Mouse (Mus musculus) kidney, embryonic 15.5 days (tissue): ENCODE measurements around the gene Dusp10. TPM values are rescaled to one million over a fixed set of nuclear protein-coding genes. Genes with fewer than 3 reads are reported as not detected.

ENCODE experiments used
- ATAC-seq: fragments of 200-750 bp; cut with Nextera tagmentation; replicated peaks from 2 replicates; pipeline ENCODE4 v1.8.0; 2017; ENCODE audit warnings: moderate TSS enrichment; ENCODE audit not compliant: low FRiP score
- H3K27ac ChIP-seq: fragments of 300-500 bp; sonication (generic); 2 replicates; pipeline ENCODE4 v1.5.1; 2015; ENCODE audit warnings: mild to moderate bottlenecking, inconsistent platforms
- H3K27me3 ChIP-seq: fragments of 300-500 bp; sonication (generic); 2 replicates; pipeline ENCODE4 v1.6.1; 2015; ENCODE audit warnings: inconsistent platforms
- H3K36me3 ChIP-seq: fragments of 300-500 bp; sonication (generic); 2 replicates; pipeline ENCODE4 v1.6.1; 2015; ENCODE audit warnings: inconsistent platforms
- H3K4me1 ChIP-seq: fragments of 300-500 bp; sonication (generic); 2 replicates; pipeline ENCODE4 v1.6.1; 2015; ENCODE audit warnings: inconsistent platforms
- H3K4me2 ChIP-seq: fragments of 300-500 bp; sonication (generic); 2 replicates; pipeline ENCODE4 v1.6.1; 2015; ENCODE audit warnings: moderate library complexity, mild to moderate bottlenecking, inconsistent platforms
- H3K4me3 ChIP-seq: fragments of 300-500 bp; sonication (generic); replicated peaks from 2 replicates; pipeline ENCODE4 v1.5.1; 2015; ENCODE audit warnings: mild to moderate bottlenecking, inconsistent platforms
- H3K9ac ChIP-seq: fragments of 300-500 bp; sonication (generic); 2 replicates; pipeline ENCODE4 v1.6.1; 2015; ENCODE audit warnings: mild to moderate bottlenecking, inconsistent platforms
- H3K9me3 ChIP-seq: fragments of 300-500 bp; sonication (generic); replicated peaks from 2 replicates; pipeline ENCODE4 v1.6.1; 2016; ENCODE audit warnings: inconsistent platforms
- WGBS: fragments of 180-500 bp; shearing (Covaris S2); methylation state at CpG from one replicate; pipeline ENCODE4 v1.1.7; 2015; ENCODE audit warnings: mixed read lengths; 5-methylcytosine and 5-hydroxymethylcytosine counted together
- polyA plus RNA-seq: library from polyadenylated mRNA; unstranded; fragments of >200 nt; fragmentation: Nextera tagmentation; extraction: Ambion mirVana; gene quantifications from 2 replicates; pipeline ENCODE4 v1.2.1, GENCODE M21; 2015

Dusp10 gene
- 5.8 and 6.3 TPM in 2 replicates for polyA plus RNA-seq

GRCm38 (mm10) chr1:184013106-184013505 lies at the start of gene Dusp10:
Gene Dusp10 (plus strand): TSS chr1:184013302.
- H3K4me2 ChIP-seq: no peak within 1 kb of the TSS
- 86% methylated on average over 4 of the region's 4 CpGs for WGBS
- H3K4me1 ChIP-seq: no peaks in the 10 kb centered on the region
- no peak within 1 kb of the TSS for H3K27ac ChIP-seq
- H3K27me3 ChIP-seq: no peaks in the 10 kb centered on the region
- no peak within 1 kb of the TSS for H3K4me3 ChIP-seq
- H3K9ac ChIP-seq: no peak within 1 kb of the TSS
- H3K9me3 ChIP-seq: no peaks in the 10 kb centered on the region
- no peak for ATAC-seq
- H3K36me3 ChIP-seq: no peaks in the 10 kb centered on the region

DNA sequence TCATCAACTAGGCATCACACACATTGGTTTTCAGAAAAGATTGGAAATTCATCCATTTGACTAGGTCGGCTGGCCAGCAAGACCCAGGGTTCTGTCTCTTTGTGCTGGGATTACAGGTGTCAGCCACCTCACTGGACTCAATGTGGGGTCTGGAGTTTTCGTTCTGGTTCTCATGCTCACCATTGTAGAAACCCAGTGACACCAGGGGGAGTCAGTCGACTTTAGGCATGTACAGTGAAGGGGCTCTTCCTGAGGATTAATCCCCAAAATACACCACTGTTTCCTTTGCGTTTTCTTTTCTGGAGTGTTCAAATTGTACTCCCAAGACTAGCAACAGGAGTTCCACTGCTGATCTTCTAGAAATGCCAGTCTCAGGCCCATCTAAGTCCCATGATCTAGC lies 47.8 kb upstream of the Dusp10 start:
- WGBS: 83% methylated on average over 4 of the region's 4 CpGs
- ATAC-seq: no peak
- H3K4me2 ChIP-seq: no peak overlapping the region
- no peaks in the 10 kb centered on the region for H3K27me3 ChIP-seq
- H3K36me3 ChIP-seq: no peaks in the 10 kb centered on the region
- no peak overlapping the region for H3K9ac ChIP-seq
- no peaks in the 10 kb centered on the region for H3K4me1 ChIP-seq
- no peak overlapping the region for H3K27ac ChIP-seq
- no peaks in the 10 kb centered on the region for H3K9me3 ChIP-seq
- no peak overlapping the region for H3K4me3 ChIP-seq

DNA sequence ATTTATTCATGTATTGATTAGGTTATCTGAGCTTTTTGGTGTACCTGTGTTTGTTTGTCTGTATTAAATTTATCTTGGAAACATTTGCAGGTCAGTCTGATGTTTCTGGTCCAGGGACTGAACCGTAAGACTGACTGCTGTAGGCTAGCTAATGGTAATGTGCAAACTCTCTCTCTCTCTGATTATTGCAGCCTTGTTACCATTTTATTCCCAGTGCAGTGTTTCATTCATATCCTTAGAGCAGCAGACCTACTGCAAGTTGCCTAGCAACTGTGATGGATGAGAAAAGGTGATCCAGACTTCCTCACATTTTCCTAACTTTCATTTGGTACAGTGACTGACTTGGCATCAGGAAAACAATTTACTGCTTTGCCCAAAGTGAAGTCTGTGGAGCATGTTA lies 43.8 kb upstream of the Dusp10 start:
- ATAC-seq: no peak
- H3K9me3 ChIP-seq: no peaks in the 10 kb centered on the region
- no peaks in the 10 kb centered on the region for H3K27me3 ChIP-seq
- H3K4me1 ChIP-seq: no peaks in the 10 kb centered on the region
- no peak overlapping the region for H3K27ac ChIP-seq
- H3K4me3 ChIP-seq: no peak overlapping the region
- no peak overlapping the region for H3K4me2 ChIP-seq
- no peaks in the 10 kb centered on the region for H3K36me3 ChIP-seq
- 83% methylated on average over 1 of the region's 1 CpGs for WGBS
- H3K9ac ChIP-seq: no peak overlapping the region

- WGBS: 79% methylated on average over 9 of the region's 9 CpGs
- H3K4me1 ChIP-seq: no peaks in the 10 kb centered on the region
- no peak for ATAC-seq
- H3K27me3 ChIP-seq: no peaks in the 10 kb centered on the region
- H3K36me3 ChIP-seq: no peaks in the 10 kb centered on the region
- no peak overlapping the region for H3K9ac ChIP-seq
- H3K4me2 ChIP-seq: no peak overlapping the region
- no peak overlapping the region for H3K27ac ChIP-seq
- no peaks in the 10 kb centered on the region for H3K9me3 ChIP-seq
- no peak overlapping the region for H3K4me3 ChIP-seq
These were observed 33.3 kb upstream of the Dusp10 start for GRCm38 (mm10) chr1:183979814-183980243.

GRCm38 (mm10) chr1:183982108-183982507 lies 31.0 kb upstream of the Dusp10 start:
- no peaks in the 10 kb centered on the region for H3K4me1 ChIP-seq
- H3K4me3 ChIP-seq: no peak overlapping the region
- no peaks in the 10 kb centered on the region for H3K36me3 ChIP-seq
- H3K27ac ChIP-seq: no peak overlapping the region
- WGBS: 61% methylated on average over 13 of the region's 13 CpGs
- no peak for ATAC-seq
- no peak overlapping the region for H3K9ac ChIP-seq
- H3K4me2 ChIP-seq: no peak overlapping the region
- no peaks in the 10 kb centered on the region for H3K27me3 ChIP-seq
- no peaks in the 10 kb centered on the region for H3K9me3 ChIP-seq

DNA sequence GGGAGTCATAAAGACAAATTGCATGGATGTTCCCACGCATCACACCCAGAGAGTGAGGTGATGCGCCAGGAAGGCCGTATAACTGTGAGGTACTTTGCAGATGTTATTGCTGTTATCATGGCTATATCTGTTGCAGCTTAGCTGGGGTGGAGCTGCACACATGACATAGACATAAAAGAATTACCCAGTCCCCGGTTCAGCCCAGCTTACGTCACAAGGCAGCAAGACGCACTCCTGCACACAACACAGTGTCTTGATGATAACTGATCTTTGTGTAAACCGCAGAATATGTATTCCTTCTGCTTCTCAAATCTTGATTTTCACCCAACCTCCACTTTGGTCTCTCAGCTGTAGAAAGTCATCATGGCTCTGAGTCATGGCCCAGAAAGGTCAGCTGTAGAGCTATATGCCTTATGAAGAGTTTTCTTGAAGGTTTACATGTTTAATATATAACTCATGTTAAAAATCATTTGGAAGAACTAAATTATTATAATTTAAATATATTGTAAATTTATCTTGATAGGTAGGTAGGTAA lies 25.3 kb upstream of the Dusp10 start:
- Histone ChIP-seq H3K9ac (no peak overlapping the region), H3K4me2 (no peak overlapping the region), H3K27ac (no peak overlapping the region), H3K36me3 (no peaks in the 10 kb centered on the region), H3K9me3 (no peaks in the 10 kb centered on the region), H3K4me3 (no peak overlapping the region), H3K4me1 (no peaks in the 10 kb centered on the region), H3K27me3 (no peaks in the 10 kb centered on the region)
- ATAC-seq: no peak
- WGBS: 86% methylated on average over 7 of the region's 7 CpGs

DNA sequence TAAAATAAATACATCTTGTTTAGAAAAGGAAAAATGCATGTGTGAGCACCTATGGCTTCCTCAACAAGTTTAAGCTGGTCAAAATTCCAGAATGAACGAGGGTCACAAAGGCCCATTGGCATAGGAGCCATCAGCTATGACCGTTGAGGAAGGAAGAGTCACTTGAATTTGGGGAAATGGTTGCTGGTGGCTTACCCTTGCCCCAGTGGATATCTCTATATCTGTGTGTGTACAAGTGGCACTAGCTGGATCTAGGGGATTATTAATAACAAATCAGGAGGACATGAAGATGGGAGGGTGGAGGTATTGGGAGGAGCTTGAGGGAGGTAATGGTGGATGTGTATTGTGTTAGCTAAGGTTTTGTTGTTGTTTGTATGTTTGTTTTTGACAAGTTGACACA lies 21.2 kb upstream of the Dusp10 start:
- ATAC-seq: no peak
- H3K4me1 ChIP-seq: no peaks in the 10 kb centered on the region
- no peak overlapping the region for H3K4me3 ChIP-seq
- H3K9ac ChIP-seq: no peak overlapping the region
- WGBS: 87% methylated on average over 2 of the region's 2 CpGs
- no peaks in the 10 kb centered on the region for H3K27me3 ChIP-seq
- H3K9me3 ChIP-seq: no peaks in the 10 kb centered on the region
- no peak overlapping the region for H3K27ac ChIP-seq
- no peak overlapping the region for H3K4me2 ChIP-seq
- no peaks in the 10 kb centered on the region for H3K36me3 ChIP-seq

- Histone ChIP-seq H3K27ac (no peak overlapping the region), H3K4me2 (no peak overlapping the region), H3K9ac (no peak overlapping the region), H3K36me3 (no peaks in the 10 kb centered on the region), H3K27me3 (no peaks in the 10 kb centered on the region), H3K9me3 (no peaks in the 10 kb centered on the region), H3K4me1 (no peaks in the 10 kb centered on the region), H3K4me3 (no peak overlapping the region)
- 58% methylated on average over 2 of the region's 2 CpGs for WGBS
- no peak for ATAC-seq
These were observed 15.9 kb upstream of the Dusp10 start for GRCm38 (mm10) chr1:183997207-183997606.

DNA sequence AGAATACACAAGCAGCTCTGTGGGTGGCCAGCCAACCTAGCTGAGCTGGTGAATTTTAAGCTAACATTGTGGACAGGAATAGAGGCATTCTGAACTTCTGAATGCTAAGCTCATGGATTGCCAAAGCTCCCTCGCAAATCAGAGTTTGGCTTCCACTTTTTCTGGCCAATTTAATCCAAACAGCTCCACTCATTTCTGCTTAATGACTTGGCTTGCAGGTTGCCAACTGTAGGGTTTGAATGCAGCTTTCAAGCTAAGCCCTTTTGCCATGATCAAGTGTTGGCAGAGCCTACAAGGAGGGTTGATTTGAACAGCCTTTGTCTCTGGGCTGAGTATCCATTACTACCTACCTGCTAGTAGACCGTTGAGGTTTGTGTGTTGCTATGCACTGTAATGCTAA lies 10.6 kb upstream of the Dusp10 start:
- 91% methylated on average over 2 of the region's 2 CpGs for WGBS
- no peak for ATAC-seq
- no peaks in the 10 kb centered on the region for H3K4me1 ChIP-seq
- no peaks in the 10 kb centered on the region for H3K27me3 ChIP-seq
- no peak overlapping the region for H3K9ac ChIP-seq
- no peaks in the 10 kb centered on the region for H3K9me3 ChIP-seq
- no peaks in the 10 kb centered on the region for H3K36me3 ChIP-seq
- H3K4me3 ChIP-seq: no peak overlapping the region
- H3K4me2 ChIP-seq: no peak overlapping the region
- no peak overlapping the region for H3K27ac ChIP-seq

DNA sequence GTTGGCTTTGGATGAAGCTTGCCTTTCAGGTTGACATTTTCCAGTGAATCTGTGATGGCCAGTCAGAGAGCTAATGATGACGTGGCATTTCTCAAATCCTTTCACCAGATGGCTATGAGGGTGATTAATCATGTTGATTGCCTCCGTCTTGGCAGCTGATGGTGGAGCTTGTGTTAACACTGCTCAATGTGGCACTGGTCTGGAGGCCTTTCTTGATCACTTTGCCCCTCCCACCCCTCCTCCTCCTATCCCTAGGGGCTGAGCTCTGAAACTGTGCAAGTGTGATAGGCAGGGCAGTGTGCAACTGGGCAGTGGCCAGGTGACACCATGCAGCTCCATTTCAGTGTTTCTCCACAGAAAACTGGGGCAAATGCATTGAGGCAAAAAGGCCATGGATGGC lies 8.8 kb upstream of the Dusp10 start:
- H3K4me2 ChIP-seq: no peak overlapping the region
- no peak overlapping the region for H3K4me3 ChIP-seq
- no peak overlapping the region for H3K27ac ChIP-seq
- H3K9me3 ChIP-seq: no peaks in the 10 kb centered on the region
- 54% methylated on average over 2 of the region's 2 CpGs for WGBS
- ATAC-seq: no peak
- no peaks in the 10 kb centered on the region for H3K27me3 ChIP-seq
- H3K36me3 ChIP-seq: no peaks in the 10 kb centered on the region
- no peak overlapping the region for H3K9ac ChIP-seq
- H3K4me1 ChIP-seq: no peaks in the 10 kb centered on the region

DNA sequence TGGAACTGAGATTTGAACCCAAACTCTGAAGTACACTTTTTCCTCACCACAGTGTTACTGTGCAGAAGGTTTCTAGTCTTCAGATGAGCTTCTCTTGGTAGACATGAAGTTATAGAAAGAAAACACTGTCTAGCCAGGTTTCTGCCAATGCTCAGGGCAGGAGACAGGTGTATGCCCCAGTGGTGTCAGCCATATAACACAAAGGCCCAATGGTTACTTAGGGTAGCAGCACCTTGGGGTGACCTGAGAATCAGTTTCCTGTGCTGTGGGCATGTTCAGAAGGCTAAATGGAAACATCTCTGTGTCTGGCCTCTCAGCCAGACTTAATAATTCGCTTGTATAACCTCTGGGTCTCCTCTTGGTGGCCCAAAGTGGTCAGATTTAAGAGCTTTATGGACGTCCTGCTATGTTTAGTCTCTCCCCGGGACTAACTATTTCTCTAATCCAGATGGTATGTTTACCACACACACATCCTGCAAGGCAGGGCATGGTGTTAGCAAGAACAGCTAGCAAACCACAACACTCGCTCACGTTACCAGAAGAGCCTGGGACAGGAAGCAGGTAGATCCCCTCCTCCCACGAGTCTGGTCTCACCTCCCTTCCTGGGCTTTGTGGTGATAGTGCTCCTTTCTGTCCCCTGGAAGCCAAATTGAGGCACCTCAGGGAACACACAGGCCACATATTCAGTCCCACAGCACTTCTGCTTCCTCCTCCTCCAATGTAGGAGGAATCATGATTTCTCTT lies 7.6 kb upstream of the Dusp10 start:
- H3K4me3 ChIP-seq: no peak overlapping the region
- no peak overlapping the region for H3K9ac ChIP-seq
- H3K4me1 ChIP-seq: no peaks in the 10 kb centered on the region
- no peaks in the 10 kb centered on the region for H3K36me3 ChIP-seq
- no peak overlapping the region for H3K4me2 ChIP-seq
- 67% methylated on average over 6 of the region's 6 CpGs for WGBS
- H3K9me3 ChIP-seq: no peaks in the 10 kb centered on the region
- H3K27ac ChIP-seq: no peak overlapping the region
- no peak for ATAC-seq
- no peaks in the 10 kb centered on the region for H3K27me3 ChIP-seq

- no peaks in the 10 kb centered on the region for H3K4me1 ChIP-seq
- no peak overlapping the region for H3K4me2 ChIP-seq
- H3K4me3 ChIP-seq: no peak overlapping the region
- no peak overlapping the region for H3K9ac ChIP-seq
- no peak for ATAC-seq
- no peaks in the 10 kb centered on the region for H3K27me3 ChIP-seq
- H3K27ac ChIP-seq: no peak overlapping the region
- no peaks in the 10 kb centered on the region for H3K36me3 ChIP-seq
- H3K9me3 ChIP-seq: no peaks in the 10 kb centered on the region
These were observed 7.0 kb upstream of the Dusp10 start for GRCm38 (mm10) chr1:184006086-184006485.

- H3K27ac ChIP-seq: no peak overlapping the region
- H3K9me3 ChIP-seq: no peaks in the 10 kb centered on the region
- no peak for ATAC-seq
- no peak overlapping the region for H3K4me3 ChIP-seq
- H3K27me3 ChIP-seq: no peaks in the 10 kb centered on the region
- 97% methylated on average over 6 of the region's 6 CpGs for WGBS
- no peak overlapping the region for H3K4me2 ChIP-seq
- H3K9ac ChIP-seq: no peak overlapping the region
- H3K36me3 ChIP-seq: no peaks in the 10 kb centered on the region
- no peaks in the 10 kb centered on the region for H3K4me1 ChIP-seq
These were observed 1.8 kb upstream of the Dusp10 start for GRCm38 (mm10) chr1:184011311-184011710.
